Mouse (Mus musculus): ENCODE measurements around the gene Pdcd7. TPM values are rescaled to one million over a fixed set of nuclear protein-coding genes. Genes with fewer than 3 reads are reported as not detected.

Pdcd7 gene
- 14.4 and 15.0 TPM in 2 replicates for polyA plus RNA-seq (2012; rRNA removed)

GRCm38 (mm10) chr9:65345854-65346475 is at the start of gene Pdcd7:
Gene Pdcd7, plus strand, starts transcription at chr9:65346104.

GRCm38 (mm10) chr9:65360641-65361448 is 14.9 kb downstream of the Pdcd7 start, which contains the start of gene Ubap1l:
Gene Ubap1l, plus strand, starts transcription at chr9:65361041.

GRCm38 (mm10) chr9:65391613-65391964 is 45.7 kb downstream of the Pdcd7 start, which contains the start of gene Kbtbd13:
Gene Kbtbd13, minus strand, starts transcription at chr9:65391652.

GRCm38 (mm10) chr9:65398279-65398678 is 52.4 kb downstream of the Pdcd7 start, which contains the start of gene Rasl12:
Gene Rasl12, plus strand, starts transcription at chr9:65398506.

Other genes starting within 250 kb of the Pdcd7 start
- 32.3 and 33.8 TPM in 2 replicates for gene Igdcc4, start 244.6 kb upstream of the Pdcd7 start, polyA plus RNA-seq (2012; rRNA removed)
- 6.8 and 7.3 TPM in 2 replicates for gene Igdcc3, start 204.9 kb upstream of the Pdcd7 start, polyA plus RNA-seq (2012; rRNA removed)
- gene Parp16, start 150.8 kb upstream of the Pdcd7 start, polyA plus RNA-seq (2012; rRNA removed): 7.1 and 7.2 TPM in 2 replicates
- gene Cilp, start 80.9 kb upstream of the Pdcd7 start, polyA plus RNA-seq (2012; rRNA removed): 0.17 and 0.44 TPM in 2 replicates
- 18.9 and 21.6 TPM in 2 replicates for gene Clpx, start 51.8 kb upstream of the Pdcd7 start, polyA plus RNA-seq (2012; rRNA removed)
- 10.0 and 13.3 TPM in 2 replicates for gene Ubap1l, start 14.9 kb downstream of the Pdcd7 start, polyA plus RNA-seq (2012; rRNA removed)
- gene Kbtbd13, start 45.5 kb downstream of the Pdcd7 start, polyA plus RNA-seq (2012; rRNA removed): 0.71 and 0.73 TPM in 2 replicates
- gene Rasl12, start 52.4 kb downstream of the Pdcd7 start, polyA plus RNA-seq (2012; rRNA removed): 6.5 and 7.2 TPM in 2 replicates
- not detected in 2 replicates for gene Slc51b, start 76.9 kb downstream of the Pdcd7 start, polyA plus RNA-seq (2012; rRNA removed)
- 22.2 and 23.2 TPM in 2 replicates for gene Mtfmt, start 89.7 kb downstream of the Pdcd7 start, polyA plus RNA-seq (2012; rRNA removed)
- gene Spg21, start 114.8 kb downstream of the Pdcd7 start, polyA plus RNA-seq (2012; rRNA removed): 45.7 and 50.9 TPM in 2 replicates
- gene Ankdd1a, start 174.1 kb downstream of the Pdcd7 start, polyA plus RNA-seq (2012; rRNA removed): 2.4 and 2.9 TPM in 2 replicates
- gene Plekho2, start 233.9 kb downstream of the Pdcd7 start, polyA plus RNA-seq (2012; rRNA removed): 4.1 and 4.8 TPM in 2 replicates
- gene Pif1, start 241.1 kb downstream of the Pdcd7 start, polyA plus RNA-seq (2012; rRNA removed): 2.2 and 2.4 TPM in 2 replicates

Data from central nervous system, embryonic 18 days (tissue).